Mouse (Mus musculus) hindbrain, embryonic 13.5 days (tissue): ENCODE measurements at regions not wholly inside any gene's neighbourhood (a gene's known extent, or its start where the extent isn't known, plus 50 kb on each side); places are given as distances from the start of the nearest gene placed in this dataset.

ENCODE experiments used
- ATAC-seq: fragments of 200-750 bp; cut with Nextera tagmentation; 2 replicates; pipeline ENCODE4 v1.8.0; 2017; ENCODE audit warnings: moderate TSS enrichment; ENCODE audit not compliant: low FRiP score
- H3K27ac ChIP-seq: fragments of 300-500 bp; sonication (generic); 2 replicates; pipeline ENCODE4 v1.5.1; 2015; ENCODE audit warnings: inconsistent platforms, mild to moderate bottlenecking, moderate library complexity
- H3K27me3 ChIP-seq: fragments of 300-500 bp; sonication (generic); 2 replicates; pipeline ENCODE4 v1.6.1; 2015; ENCODE audit warnings: mild to moderate bottlenecking, inconsistent platforms
- H3K36me3 ChIP-seq: fragments of 300-500 bp; sonication (generic); 2 replicates; pipeline ENCODE4 v1.6.1; 2015; ENCODE audit warnings: mild to moderate bottlenecking, inconsistent platforms
- H3K4me1 ChIP-seq: fragments of 300-500 bp; sonication (generic); replicated peaks from 2 replicates; pipeline ENCODE4 v1.6.1; 2015; ENCODE audit warnings: inconsistent platforms
- H3K4me2 ChIP-seq: fragments of 300-500 bp; sonication (generic); 2 replicates; pipeline ENCODE4 v1.6.1; 2015; ENCODE audit warnings: inconsistent platforms, mild to moderate bottlenecking, moderate library complexity
- H3K4me3 ChIP-seq: fragments of 300-500 bp; sonication (generic); 2 replicates; pipeline ENCODE4 v1.5.1; 2015; ENCODE audit warnings: mild to moderate bottlenecking, inconsistent platforms
- H3K9ac ChIP-seq: fragments of 300-500 bp; sonication (generic); 2 replicates; pipeline ENCODE4 v1.6.1; 2015; ENCODE audit warnings: mild to moderate bottlenecking, inconsistent platforms
- H3K9me3 ChIP-seq: fragments of 300-500 bp; sonication (generic); 2 replicates; pipeline ENCODE4 v1.6.1; 2016; ENCODE audit warnings: inconsistent platforms
- WGBS: fragments of 180-500 bp; shearing (Covaris S2); methylation state at CpG from one replicate; pipeline ENCODE4 v1.1.7; 2015; 5-methylcytosine and 5-hydroxymethylcytosine counted together

DNA sequence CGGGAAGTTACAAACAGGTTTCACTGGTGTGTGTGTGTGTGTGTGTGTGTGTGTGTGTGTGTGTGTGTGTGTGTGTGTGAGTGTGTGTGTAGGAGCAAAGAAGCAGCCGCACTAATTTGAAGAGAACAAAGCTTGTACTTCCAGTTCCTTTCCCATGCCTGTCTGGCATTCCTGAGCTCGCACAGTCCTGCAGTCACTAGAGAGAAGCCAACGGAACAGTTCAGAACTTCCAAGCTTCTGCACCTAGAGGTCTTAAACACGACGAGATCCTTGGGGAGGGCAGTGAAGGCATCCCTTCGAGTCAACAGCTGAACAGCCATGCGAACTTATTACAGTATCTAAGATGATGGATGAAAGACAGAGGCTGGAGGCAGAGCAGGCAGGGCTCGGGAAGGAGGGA, 157.4 kb downstream of the Nrip1 start:
- no peaks in the 10 kb centered on the region for H3K27me3 ChIP-seq
- H3K4me3 ChIP-seq: no peak overlapping the region
- no peak for ATAC-seq
- H3K36me3 ChIP-seq: no peaks in the 10 kb centered on the region
- H3K4me2 ChIP-seq: no peak overlapping the region
- H3K9me3 ChIP-seq: no peaks in the 10 kb centered on the region
- no peak overlapping the region for H3K9ac ChIP-seq
- no peaks in the 10 kb centered on the region for H3K4me1 ChIP-seq
- WGBS: 54% methylated on average over 8 of the region's 9 CpGs
- no peak overlapping the region for H3K27ac ChIP-seq

- no peak overlapping the region for H3K27ac ChIP-seq
- H3K4me1 ChIP-seq: no peaks in the 10 kb centered on the region
- no peak for ATAC-seq
- 75% methylated on average over 5 of the region's 5 CpGs for WGBS
- no peaks in the 10 kb centered on the region for H3K9me3 ChIP-seq
- no peak overlapping the region for H3K9ac ChIP-seq
- H3K4me2 ChIP-seq: no peak overlapping the region
- no peak overlapping the region for H3K4me3 ChIP-seq
- no peaks in the 10 kb centered on the region for H3K36me3 ChIP-seq
- H3K27me3 ChIP-seq: no peaks in the 10 kb centered on the region
Observed at GRCm38 (mm10) chr16:76215558-76215957, 158.1 kb downstream of the Nrip1 start.

DNA sequence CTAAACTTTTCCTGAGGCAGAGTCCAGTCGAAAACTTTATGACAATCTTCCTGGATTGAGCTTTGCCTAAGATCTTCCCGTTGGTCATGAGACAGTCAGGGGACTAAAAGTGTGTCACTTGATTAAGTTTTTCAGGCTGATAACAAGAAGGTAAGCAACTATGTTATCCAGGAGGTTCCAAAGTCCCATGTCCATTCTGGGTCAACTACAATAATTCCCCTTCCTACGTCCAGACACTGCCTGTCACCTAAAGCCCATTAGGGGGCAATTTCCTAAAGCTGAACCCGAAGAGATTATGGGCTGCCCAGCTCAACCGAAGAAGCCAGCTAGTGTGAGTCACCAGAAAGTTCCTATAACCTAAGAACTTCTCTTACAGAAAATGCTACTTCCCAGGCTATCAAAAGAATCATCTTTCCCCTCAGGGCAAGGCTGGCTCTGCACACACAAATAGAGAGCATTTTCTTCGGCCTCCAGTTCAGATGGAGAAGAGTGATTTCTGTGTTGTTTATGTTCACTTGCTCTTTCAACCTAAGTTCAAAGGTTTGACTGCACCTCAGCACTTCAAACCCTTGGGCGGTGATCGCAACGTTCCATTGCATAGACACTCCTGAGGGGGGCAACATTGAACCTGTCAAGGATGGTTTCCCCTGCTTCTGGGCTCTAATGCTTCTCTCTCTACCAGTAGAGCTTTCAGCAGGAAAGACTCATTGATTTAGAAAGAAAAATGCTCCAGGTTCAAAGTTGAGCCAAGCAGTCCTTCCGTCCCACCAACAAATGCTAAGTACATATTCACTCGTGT, 171.7 kb downstream of the Nrip1 start:
- Histone ChIP-seq H3K9ac (no peak overlapping the region), H3K27ac (no peak overlapping the region), H3K9me3 (no peaks in the 10 kb centered on the region), H3K4me3 (no peak overlapping the region), H3K4me2 (no peak overlapping the region), H3K27me3 (no peaks in the 10 kb centered on the region), H3K36me3 (no peaks in the 10 kb centered on the region), H3K4me1 (no peaks in the 10 kb centered on the region)
- WGBS: 73% methylated on average over 11 of the region's 11 CpGs
- ATAC-seq: no peak

- Histone ChIP-seq H3K36me3 (no peaks in the 10 kb centered on the region), H3K4me2 (no peak overlapping the region)
Observed at GRCm38 (mm10) chr16:76200801-76201728, 172.6 kb downstream of the Nrip1 start.

DNA sequence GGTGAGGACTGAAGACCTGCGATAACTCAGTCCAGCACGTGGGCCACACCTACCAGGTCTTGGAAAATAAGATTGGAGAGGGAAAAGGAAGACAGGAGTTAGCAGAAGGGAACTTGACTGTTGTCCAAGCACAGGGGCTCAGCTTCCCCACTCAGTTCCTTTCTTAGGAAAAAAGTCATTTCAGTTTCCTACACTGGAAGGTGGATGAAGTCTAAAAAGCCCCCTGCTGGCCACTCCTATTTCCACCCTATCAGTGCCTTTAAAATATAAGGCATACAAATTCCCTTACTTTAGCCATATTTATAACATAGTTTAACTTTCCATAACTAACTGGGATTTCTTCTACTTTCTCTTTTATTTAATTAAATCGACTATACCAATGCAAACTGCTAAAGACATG, 173.4 kb downstream of the Nrip1 start:
- Histone ChIP-seq H3K4me1 (no peaks in the 10 kb centered on the region), H3K36me3 (no peaks in the 10 kb centered on the region), H3K27me3 (no peaks in the 10 kb centered on the region), H3K9me3 (no peaks in the 10 kb centered on the region), H3K27ac (no peak overlapping the region), H3K4me3 (no peak overlapping the region), H3K9ac (no peak overlapping the region), H3K4me2 (no peak overlapping the region)
- ATAC-seq: no peak
- WGBS: 80% methylated on average over 3 of the region's 3 CpGs

More at GRCm38 (mm10) chr16:76200801-76201728, 172.6 kb downstream of the Nrip1 start:
- H3K27me3 ChIP-seq: no peaks in the 10 kb centered on the region
- no peaks in the 10 kb centered on the region for H3K4me1 ChIP-seq
- no peak overlapping the region for H3K9ac ChIP-seq
- WGBS: 69% methylated on average over 9 of the region's 9 CpGs
- H3K27ac ChIP-seq: no peak overlapping the region
- H3K4me3 ChIP-seq: no peak overlapping the region
- no peaks in the 10 kb centered on the region for H3K9me3 ChIP-seq
- no peak for ATAC-seq

DNA sequence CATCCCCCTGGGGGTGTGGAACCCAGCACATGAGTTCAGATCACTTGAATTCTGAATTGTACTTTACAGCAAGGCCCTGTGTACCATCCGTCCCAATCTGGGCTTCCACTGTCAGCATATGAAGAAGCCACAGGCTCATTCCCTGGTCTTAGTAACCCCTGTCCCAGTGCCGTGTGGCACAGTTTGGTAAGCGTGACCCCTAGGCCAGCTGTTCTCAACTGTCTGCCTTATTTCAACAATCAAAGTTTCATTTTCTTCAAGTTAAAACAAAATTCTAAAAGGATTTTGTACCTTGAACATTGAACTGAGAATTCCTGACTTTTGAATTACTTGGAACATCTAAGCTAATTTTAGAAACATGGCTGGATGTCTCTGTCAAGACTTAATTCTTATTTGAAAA, 174.6 kb downstream of the Nrip1 start:
- Histone ChIP-seq H3K4me1 (no peaks in the 10 kb centered on the region), H3K36me3 (no peaks in the 10 kb centered on the region), H3K9ac (no peak overlapping the region), H3K9me3 (no peaks in the 10 kb centered on the region), H3K4me2 (no peak overlapping the region), H3K27ac (no peak overlapping the region), H3K4me3 (no peak overlapping the region), H3K27me3 (no peaks in the 10 kb centered on the region)
- no peak for ATAC-seq
- WGBS: 88% methylated on average over 3 of the region's 3 CpGs

DNA sequence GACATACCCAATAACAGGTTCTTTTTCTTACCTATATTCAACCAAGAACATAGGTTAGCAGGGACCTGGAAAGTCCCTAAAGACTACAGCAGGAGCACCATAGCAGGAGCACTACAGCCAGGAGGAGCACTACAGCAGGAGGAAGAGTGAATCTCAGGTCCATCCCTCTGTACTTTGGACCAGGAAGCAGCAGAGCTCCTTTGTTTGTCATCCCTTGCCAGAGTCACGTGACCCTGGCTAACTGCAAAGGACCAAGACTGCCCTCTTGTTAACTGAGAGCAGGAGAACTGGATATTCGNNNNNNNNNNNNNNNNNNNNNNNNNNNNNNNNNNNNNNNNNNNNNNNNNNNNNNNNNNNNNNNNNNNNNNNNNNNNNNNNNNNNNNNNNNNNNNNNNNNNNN, 172.2 kb upstream of the Samsn1 start:
- Histone ChIP-seq H3K4me2 (no peak overlapping the region), H3K27ac (no peak overlapping the region), H3K4me3 (no peak overlapping the region), H3K9me3 (no peaks in the 10 kb centered on the region), H3K36me3 (no peaks in the 10 kb centered on the region), H3K9ac (no peak overlapping the region), H3K4me1 (no peaks in the 10 kb centered on the region), H3K27me3 (no peaks in the 10 kb centered on the region)
- ATAC-seq: no peak
- 87% methylated on average over 2 of the region's 2 CpGs for WGBS

DNA sequence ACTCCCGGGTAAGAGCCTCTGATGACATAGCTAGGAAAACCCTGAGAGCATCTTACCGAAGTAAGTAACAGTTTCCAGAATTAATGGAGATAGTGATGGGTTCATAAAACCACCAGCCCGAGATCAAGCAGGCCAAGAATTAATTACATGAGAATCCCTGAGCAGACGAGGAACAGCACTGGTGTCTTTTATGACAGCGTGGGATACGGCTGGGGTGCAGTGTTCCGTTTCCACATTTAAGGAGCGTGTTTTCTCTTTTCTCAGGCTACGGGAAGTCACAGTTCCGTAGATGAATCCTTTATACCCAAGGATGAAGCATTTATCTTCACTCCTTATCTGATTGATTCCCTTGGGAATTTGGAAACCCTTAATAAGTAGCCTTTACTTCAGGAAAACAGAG, 169.1 kb upstream of the Samsn1 start:
- no peak overlapping the region for H3K4me2 ChIP-seq
- H3K4me3 ChIP-seq: no peak overlapping the region
- no peak for ATAC-seq
- H3K9ac ChIP-seq: no peak overlapping the region
- no peak overlapping the region for H3K27ac ChIP-seq
- no peaks in the 10 kb centered on the region for H3K9me3 ChIP-seq
- no peaks in the 10 kb centered on the region for H3K27me3 ChIP-seq
- no peaks in the 10 kb centered on the region for H3K36me3 ChIP-seq
- H3K4me1 ChIP-seq: no peaks in the 10 kb centered on the region
- 87% methylated on average over 10 of the region's 10 CpGs for WGBS

GRCm38 (mm10) chr16:76183556-76183955, 161.5 kb upstream of the Samsn1 start:
- no peaks in the 10 kb centered on the region for H3K27me3 ChIP-seq
- H3K4me3 ChIP-seq: no peak overlapping the region
- no peaks in the 10 kb centered on the region for H3K9me3 ChIP-seq
- no peaks in the 10 kb centered on the region for H3K36me3 ChIP-seq
- no peak for ATAC-seq
- H3K4me1 ChIP-seq: no peaks in the 10 kb centered on the region
- WGBS: 88% methylated on average over 2 of the region's 2 CpGs
- H3K27ac ChIP-seq: no peak overlapping the region
- H3K4me2 ChIP-seq: no peak overlapping the region
- no peak overlapping the region for H3K9ac ChIP-seq

DNA sequence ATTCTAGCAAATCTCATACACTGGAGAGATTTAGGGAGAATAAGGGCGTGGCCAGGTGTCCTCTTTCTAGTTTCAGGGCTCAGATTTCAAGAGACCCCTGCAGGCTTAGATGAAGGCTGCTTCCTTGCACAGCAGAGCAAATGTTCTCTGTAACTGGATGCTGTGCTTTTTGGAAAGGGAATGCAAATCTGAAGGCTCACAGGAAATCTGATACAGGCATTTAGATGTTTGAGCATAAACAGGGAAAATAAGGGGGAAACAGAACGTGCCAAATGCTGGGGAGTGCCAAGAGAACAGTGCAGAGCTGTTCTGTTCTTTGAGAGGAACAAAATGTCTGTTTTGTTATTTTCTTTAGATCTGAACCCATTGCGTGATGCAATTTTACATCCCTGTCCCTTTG, 161.0 kb upstream of the Samsn1 start:
- Histone ChIP-seq H3K36me3 (no peaks in the 10 kb centered on the region), H3K9ac (no peak overlapping the region), H3K4me3 (no peak overlapping the region), H3K27me3 (no peaks in the 10 kb centered on the region), H3K9me3 (no peaks in the 10 kb centered on the region), H3K4me2 (no peak overlapping the region), H3K4me1 (no peaks in the 10 kb centered on the region), H3K27ac (no peak overlapping the region)
- no peak for ATAC-seq
- 36% methylated on average over 3 of the region's 3 CpGs for WGBS

- no peak for ATAC-seq
- Histone ChIP-seq H3K27ac (no peak overlapping the region), H3K4me3 (no peak overlapping the region), H3K36me3 (no peaks in the 10 kb centered on the region), H3K4me1 (no peaks in the 10 kb centered on the region), H3K4me2 (no peak overlapping the region), H3K9me3 (no peaks in the 10 kb centered on the region), H3K9ac (no peak overlapping the region), H3K27me3 (no peaks in the 10 kb centered on the region)
- WGBS: 81% methylated on average over 3 of the region's 3 CpGs
Observed at GRCm38 (mm10) chr16:76181596-76181995, 159.5 kb upstream of the Samsn1 start.

GRCm38 (mm10) chr16:76167651-76168050, 145.6 kb upstream of the Samsn1 start:
- Histone ChIP-seq H3K9me3 (no peaks in the 10 kb centered on the region), H3K27me3 (no peaks in the 10 kb centered on the region), H3K4me1 (no peaks in the 10 kb centered on the region), H3K4me3 (no peak overlapping the region), H3K4me2 (no peak overlapping the region), H3K36me3 (no peaks in the 10 kb centered on the region), H3K27ac (no peak overlapping the region), H3K9ac (no peak overlapping the region)
- ATAC-seq: no peak
- WGBS: 81% methylated on average over 2 of the region's 2 CpGs
